Mouse (Mus musculus) ES-Bruce4 (cell line): ENCODE data around the gene Zfp771. TPM values are rescaled to one million over a fixed set of nuclear protein-coding genes. Genes with fewer than 3 reads are reported as not detected.

Experiments
- H3K27ac ChIP-seq: 2 replicates; pipeline ENCODE4 v1.5.1; 2012; ENCODE audit warnings: low read length, inconsistent platforms; ENCODE audit not compliant: insufficient read depth
- H3K27me3 ChIP-seq: 2 replicates; pipeline ENCODE4 v1.6.1; 2012; ENCODE audit warnings: mild to moderate bottlenecking, low read length, inconsistent platforms; ENCODE audit not compliant: control insufficient read depth, poor library complexity, insufficient read depth, severe bottlenecking
- H3K36me3 ChIP-seq: 2 replicates; pipeline ENCODE4 v1.6.1; 2012; ENCODE audit warnings: inconsistent platforms, mild to moderate bottlenecking, low read length, moderate library complexity; ENCODE audit not compliant: control insufficient read depth, poor library complexity, insufficient read depth, severe bottlenecking
- H3K4me1 ChIP-seq: one replicate; pipeline ENCODE4 v1.8.1; 2011; ENCODE audit warnings: low read length; ENCODE audit not compliant: control insufficient read depth, insufficient read depth
- H3K4me3 ChIP-seq: 2 replicates; pipeline ENCODE4 v1.5.1; 2011; ENCODE audit warnings: low read depth, mild to moderate bottlenecking, low read length
- H3K9ac ChIP-seq: 2 replicates; pipeline ENCODE4 v1.6.1; 2012; ENCODE audit warnings: low read depth, mild to moderate bottlenecking, inconsistent platforms; ENCODE audit not compliant: poor library complexity, severe bottlenecking
- H3K9me3 ChIP-seq: replicated peaks from 2 replicates; pipeline ENCODE4 v1.6.1; 2012; ENCODE audit warnings: mild to moderate bottlenecking, low read length, inconsistent platforms; ENCODE audit not compliant: control insufficient read depth, poor library complexity, insufficient read depth, severe bottlenecking
- CTCF ChIP-seq: IDR thresholded peaks from one replicate; pipeline ENCODE4 v1.8.1; 2011; ENCODE audit warnings: low read depth, low read length
- EP300 ChIP-seq: IDR thresholded peaks from 2 replicates; pipeline ENCODE4 v1.6.1; 2011; ENCODE audit warnings: low read depth, low read length; ENCODE audit not compliant: insufficient read depth
- POLR2A ChIP-seq: IDR thresholded peaks from one replicate; pipeline ENCODE4 v1.8.1; 2011; ENCODE audit warnings: low read length; ENCODE audit not compliant: insufficient read depth
- polyA plus RNA-seq: library from polyadenylated mRNA; stranded (reverse); fragments of >200 nt; gene quantifications from 2 replicates; pipeline ENCODE4 v1.2.4, GENCODE M21; 2011; ENCODE audit warnings: low read depth; ENCODE audit not compliant: missing spikeins, insufficient read depth, insufficient read length

Gene Zfp771
- polyA plus RNA-seq, 1 experiment = 8.7 TPM

GRCm38 (mm10) chr7:127280092-127280491, 36.0 kb downstream of the Zfp771 start:
- Histone ChIP-seq H3K27ac (no peak overlapping the region), H3K27me3 (no peaks in the 10 kb centered on the region), H3K9ac (no peak overlapping the region), H3K4me1 (no peaks in the 10 kb centered on the region), H3K36me3 (no peaks in the 10 kb centered on the region), H3K4me3 (no peak overlapping the region), H3K9me3 (no peaks in the 10 kb centered on the region)
- TF ChIP-seq CTCF = no peak
- no peak for TF ChIP-seq EP300
- no peak for TF ChIP-seq POLR2A

GRCm38 (mm10) chr7:127281114-127281513, 37.0 kb downstream of the Zfp771 start:
- Histone ChIP-seq H3K9ac (no peak overlapping the region), H3K27ac (no peak overlapping the region), H3K36me3 (no peaks in the 10 kb centered on the region), H3K4me1 (no peaks in the 10 kb centered on the region), H3K27me3 (no peaks in the 10 kb centered on the region), H3K9me3 (no peaks in the 10 kb centered on the region), H3K4me3 (no peak overlapping the region)
- TF ChIP-seq CTCF (no peak), POLR2A (no peak)

- no peak for TF ChIP-seq CTCF
- no peak for TF ChIP-seq POLR2A
- TF ChIP-seq EP300 = no peak
- H3K4me3 ChIP-seq = no peak overlapping the region
- no peaks in the 10 kb centered on the region for H3K36me3 ChIP-seq
- H3K4me1 ChIP-seq = no peaks in the 10 kb centered on the region
- no peaks in the 10 kb centered on the region for H3K27me3 ChIP-seq
- no peak overlapping the region for H3K27ac ChIP-seq
- no peak overlapping the region for H3K9ac ChIP-seq
- H3K9me3 ChIP-seq = no peaks in the 10 kb centered on the region
These were observed 38.1 kb downstream of the Zfp771 start for GRCm38 (mm10) chr7:127282190-127282589.

- Histone ChIP-seq H3K27ac (no peak overlapping the region), H3K27me3 (no peaks in the 10 kb centered on the region), H3K9ac (no peak overlapping the region), H3K9me3 (no peaks in the 10 kb centered on the region), H3K4me3 (no peak overlapping the region), H3K4me1 (no peaks in the 10 kb centered on the region), H3K36me3 (no peaks in the 10 kb centered on the region)
- no peak for TF ChIP-seq CTCF
- no peak for TF ChIP-seq POLR2A
- no peak for TF ChIP-seq EP300
These were observed 41.1 kb downstream of the Zfp771 start for GRCm38 (mm10) chr7:127285154-127285553.

- no peaks in the 10 kb centered on the region for H3K27me3 ChIP-seq
- no peaks in the 10 kb centered on the region for H3K36me3 ChIP-seq
- H3K9me3 ChIP-seq = no peaks in the 10 kb centered on the region
- H3K27ac ChIP-seq = no peak overlapping the region
- no peak for TF ChIP-seq CTCF
- TF ChIP-seq POLR2A = no peak
- TF ChIP-seq EP300 = no peak
- H3K9ac ChIP-seq = no peak overlapping the region
- H3K4me3 ChIP-seq = no peak overlapping the region
- H3K4me1 ChIP-seq = no peaks in the 10 kb centered on the region
These were observed 43.9 kb downstream of the Zfp771 start for GRCm38 (mm10) chr7:127287940-127288339.

- H3K27me3 ChIP-seq = no peaks in the 10 kb centered on the region
- no peak overlapping the region for H3K27ac ChIP-seq
- H3K9me3 ChIP-seq = no peaks in the 10 kb centered on the region
- H3K4me1 ChIP-seq = no peaks in the 10 kb centered on the region
- H3K9ac ChIP-seq = no peak overlapping the region
- TF ChIP-seq EP300 (no peak), POLR2A (no peak), CTCF (no peak)
- H3K4me3 ChIP-seq = no peak overlapping the region
- no peaks in the 10 kb centered on the region for H3K36me3 ChIP-seq
These were observed 45.2 kb downstream of the Zfp771 start for GRCm38 (mm10) chr7:127289306-127289705.

GRCm38 (mm10) chr7:127290142-127290541, 46.1 kb downstream of the Zfp771 start:
- Histone ChIP-seq H3K27ac (no peak overlapping the region), H3K36me3 (no peaks in the 10 kb centered on the region), H3K9ac (no peak overlapping the region), H3K9me3 (no peaks in the 10 kb centered on the region), H3K4me1 (no peaks in the 10 kb centered on the region), H3K27me3 (no peaks in the 10 kb centered on the region), H3K4me3 (no peak overlapping the region)
- no peak for TF ChIP-seq CTCF
- TF ChIP-seq EP300 = no peak
- no peak for TF ChIP-seq POLR2A
